Mouse (Mus musculus): Measurements from ENCODE around the gene Trex2.
"Not testable (repeated sequence)": the region's sequence is repeated elsewhere in the genome, so short reads cannot be mapped to it uniquely, and the experiment has no call there.

Trex2 gene

DNA sequence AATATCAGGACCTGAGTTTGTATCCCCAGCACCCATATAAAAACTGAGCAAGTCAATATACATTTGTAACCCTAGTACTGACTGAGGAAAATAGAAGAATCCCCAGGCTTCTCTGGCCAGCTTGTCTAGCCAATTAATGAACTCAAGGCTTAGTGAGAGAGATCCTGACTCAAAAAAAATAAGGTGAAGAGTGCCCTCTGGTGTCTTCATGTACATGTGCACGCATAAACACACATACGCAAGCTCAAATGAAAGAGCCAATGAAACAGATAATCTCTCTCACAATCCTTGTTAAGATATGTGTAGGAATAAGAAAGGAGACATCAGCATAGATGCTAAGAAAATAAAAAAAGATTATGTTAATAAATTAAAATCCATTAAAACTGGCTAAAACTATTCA is 5.1 kb downstream of the Trex2 start:
- DNase-seq (ENCODE audit: low spot score) = no peak

DNA sequence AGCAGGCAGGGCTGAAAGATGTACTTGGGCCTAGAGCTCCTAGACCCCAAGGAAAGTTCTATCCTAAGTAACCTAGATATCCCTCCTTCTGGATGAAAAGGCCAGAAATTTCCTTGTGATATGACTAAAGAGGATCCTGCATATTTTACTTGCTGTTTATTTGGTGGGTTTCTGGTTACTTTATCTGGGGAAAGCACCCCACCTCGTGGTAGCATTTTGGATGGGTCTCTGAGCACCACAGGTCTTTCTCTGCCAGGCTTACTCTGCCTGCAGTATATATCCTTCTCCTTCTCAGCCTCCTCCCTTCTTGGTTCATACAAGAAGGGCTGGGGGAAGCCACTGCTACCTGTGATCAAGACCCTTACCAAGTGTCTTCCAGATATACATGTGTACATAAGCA is 22.4 kb downstream of the Trex2 start:
- no peak for DNase-seq (ENCODE audit: low spot score)

DNA sequence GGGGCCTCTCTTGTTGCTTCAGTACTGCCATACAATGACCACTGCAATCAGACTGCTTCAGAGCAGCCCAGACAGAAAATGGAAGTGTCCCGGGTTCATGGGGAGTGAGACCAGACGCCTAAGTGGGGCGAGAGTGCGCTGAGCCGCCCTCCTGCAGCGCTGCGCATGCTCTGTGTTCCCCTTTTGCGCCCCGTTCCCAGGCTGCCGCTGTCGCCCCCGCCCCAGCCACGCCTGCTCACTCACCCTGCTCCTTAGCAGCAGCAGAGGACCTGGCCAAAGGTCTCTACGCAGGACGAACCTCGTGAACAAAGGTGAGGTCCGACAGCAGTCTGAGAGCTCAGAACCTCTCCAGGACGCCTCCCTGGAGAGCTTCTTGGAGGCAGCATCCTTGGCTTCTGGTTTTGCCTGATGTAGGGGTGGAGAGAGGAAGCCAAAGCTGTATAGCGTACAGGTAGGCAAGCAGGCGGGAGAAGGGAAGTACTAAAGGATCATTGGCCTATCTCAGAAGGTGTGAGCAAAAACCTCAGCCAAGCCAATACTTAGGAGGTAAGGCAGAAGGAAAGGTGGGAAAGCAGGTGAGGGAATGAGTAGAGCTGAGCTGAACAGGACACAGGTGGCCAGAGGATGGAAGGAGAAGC is 24.1 kb downstream of the Trex2 start, which contains the start of gene Zfp92:
Zfp92 (plus strand) TSS at position 217 of the 638 bp plus-strand sequence.
- no peak for DNase-seq (ENCODE audit: low spot score)

DNA sequence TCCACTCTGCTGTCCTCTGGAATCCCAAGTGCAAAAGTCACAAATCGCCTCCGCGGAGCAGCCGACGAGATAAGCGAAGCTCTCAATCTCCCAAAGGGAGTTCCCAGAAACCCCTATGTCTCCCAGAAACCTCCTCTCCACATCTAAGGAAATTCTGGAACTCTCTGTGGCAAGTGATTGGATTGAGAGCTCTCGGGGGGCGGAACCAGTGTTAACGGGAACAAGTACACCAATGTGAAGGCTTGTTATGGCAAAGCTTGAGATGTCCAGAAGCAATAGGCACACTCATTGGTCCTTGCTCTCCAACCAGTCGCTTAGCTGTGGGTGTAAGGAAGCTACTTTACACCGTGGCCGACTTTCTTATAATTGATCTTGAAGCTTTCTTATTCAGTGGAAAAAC is 33.5 kb downstream of the Trex2 start:
- DNase-seq (ENCODE audit: low spot score) = no peak

DNA sequence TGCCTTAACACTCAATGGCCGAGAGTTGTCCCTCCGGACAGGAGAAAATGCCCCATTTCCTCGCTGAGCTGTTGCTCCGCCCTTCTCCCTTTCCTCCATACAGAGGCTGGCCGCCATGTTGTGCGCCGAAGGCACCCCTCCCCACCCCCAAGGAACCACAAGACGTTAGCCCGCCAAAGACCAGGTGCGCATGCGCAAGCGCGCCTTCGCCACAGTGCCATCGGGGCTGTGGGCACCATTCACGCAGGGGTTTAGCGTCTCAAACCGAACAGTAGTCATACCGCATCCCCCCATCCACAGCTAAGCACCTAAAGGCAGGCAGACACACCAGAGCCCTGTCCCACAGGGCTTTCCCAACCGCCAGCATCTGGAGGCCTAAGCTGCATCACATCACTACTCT is 34.2 kb downstream of the Trex2 start:
- DNase-seq (ENCODE audit: low spot score) = no peak

DNA sequence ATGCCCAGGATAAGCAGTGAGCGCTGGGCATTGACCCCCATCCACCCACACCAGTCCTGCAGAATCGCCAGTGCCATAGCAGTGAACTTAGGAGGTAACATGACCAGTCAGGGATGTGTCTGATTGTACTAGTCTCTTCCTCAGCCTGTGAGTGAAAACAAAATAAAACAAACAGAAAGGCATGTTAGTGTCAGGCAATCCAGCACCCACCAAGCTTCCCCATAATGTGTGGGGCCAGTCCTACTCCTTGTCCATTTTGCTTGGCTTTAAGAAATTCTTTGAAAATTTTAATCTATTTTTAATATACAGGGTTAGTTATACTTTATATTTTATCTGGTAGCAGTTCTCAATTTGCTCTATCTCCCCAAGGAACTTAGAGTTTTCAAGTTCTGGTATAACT is 36.5 kb downstream of the Trex2 start, which contains the start of gene Gm18336:
Gm18336 (minus strand) TSS at position 101 of the 400 bp plus-strand sequence.
- DNase-seq (ENCODE audit: low spot score) = not testable (repeated sequence)

DNA sequence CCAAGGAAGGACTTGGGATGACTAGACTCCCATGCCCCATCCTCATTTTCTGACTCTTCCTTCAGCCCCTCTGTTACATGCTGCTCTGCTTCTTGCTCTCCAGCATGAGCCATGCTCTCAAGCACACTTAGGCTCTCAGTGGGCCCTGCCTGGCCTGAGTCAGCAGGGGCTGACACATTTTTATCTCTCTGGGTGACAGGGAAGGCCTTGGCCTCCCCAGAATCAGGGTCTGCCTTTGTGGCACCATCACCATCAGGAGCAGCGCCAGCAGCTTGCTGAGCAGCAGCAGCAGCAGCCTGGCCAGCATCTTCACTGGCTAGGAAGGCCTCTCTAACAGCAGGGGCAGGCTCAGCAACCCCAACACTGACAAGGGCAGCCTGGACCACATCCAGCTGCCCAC is 38.7 kb downstream of the Trex2 start:
- DNase-seq (ENCODE audit: low spot score) = no peak

DNA sequence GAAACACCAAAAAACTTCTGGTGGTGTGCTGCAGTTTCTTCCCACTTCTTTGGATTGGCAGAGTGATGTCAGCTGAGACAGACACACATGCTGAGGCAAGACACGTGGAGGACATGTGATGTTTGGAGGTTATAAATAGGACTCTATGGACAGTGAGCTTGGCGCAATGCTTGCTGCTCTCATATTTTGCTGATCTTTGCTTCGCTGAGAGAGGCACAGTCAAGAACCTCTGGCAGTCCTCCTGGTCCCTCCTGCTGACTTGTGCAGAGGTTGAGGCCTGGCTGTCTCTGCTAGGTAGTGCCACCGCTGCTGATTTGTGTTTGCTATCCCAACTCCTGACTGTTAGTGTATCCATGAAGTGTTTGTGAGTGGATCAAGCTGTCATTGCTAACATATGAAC is 43.7 kb downstream of the Trex2 start:
- DNase-seq (ENCODE audit: low spot score) = no peak

DNA sequence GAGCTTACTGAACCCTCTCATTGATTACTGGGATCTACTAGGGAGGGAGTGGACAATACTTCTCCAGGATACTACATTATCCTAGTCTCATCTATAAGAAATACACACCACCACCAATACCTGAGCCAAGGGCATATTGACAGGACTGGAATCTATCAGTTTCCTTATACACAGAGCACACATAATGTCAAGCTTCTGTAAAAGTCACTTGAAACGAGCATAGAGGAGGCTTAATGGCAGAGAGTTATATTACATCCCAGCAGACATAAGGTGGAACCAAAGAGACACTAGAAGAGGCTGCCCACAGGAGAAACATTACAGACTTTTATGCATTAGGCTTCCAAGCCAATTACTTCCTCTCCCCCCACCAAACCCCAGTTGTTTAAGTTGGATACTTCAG is 50.2 kb downstream of the Trex2 start:
- DNase-seq (ENCODE audit: low spot score) = no peak

DNA sequence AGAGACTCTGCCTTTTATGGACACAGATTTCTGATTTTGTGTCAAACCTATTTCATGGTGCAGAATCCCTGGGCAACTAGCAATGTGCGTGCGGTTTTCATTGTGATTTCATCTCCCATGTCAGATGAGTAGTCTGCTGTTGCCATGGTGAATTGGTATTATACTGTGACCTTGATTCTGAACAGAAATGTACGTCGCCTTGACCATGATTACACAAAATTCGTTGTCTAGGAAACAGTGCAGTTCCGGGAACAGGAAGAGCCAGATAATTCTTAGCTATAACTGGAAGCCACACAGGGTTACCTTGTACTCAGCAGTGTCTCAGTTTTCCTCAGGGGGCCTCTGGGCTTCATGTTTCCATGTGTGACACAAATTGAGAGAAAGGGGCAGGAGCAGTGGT is 50.7 kb downstream of the Trex2 start:
- DNase-seq (ENCODE audit: low spot score) = no peak

All from c-Kit-positive CD71-positive TER-119-positive erythroid progenitor cells, embryonic 14.5 days (primary cell).